Mouse (Mus musculus): ENCODE measurements around the gene St3gal2.
A peak's percentile ranks its signal among the peaks of the same experiment; 100 is the strongest.
"Not testable (repeated sequence)": the region's sequence is repeated elsewhere in the genome, so short reads cannot be mapped to it uniquely, and the experiment has no call there.

Gene St3gal2

GRCm38 (mm10) chr8:110911576-110912570, 7.8 kb upstream of the St3gal2 start:
- DNase-seq (ENCODE audit: low read depth, low spot score): no peak

GRCm38 (mm10) chr8:110917415-110917814, 2.3 kb upstream of the St3gal2 start:
- peak; percentile 57 for DNase-seq (ENCODE audit: low read depth, low spot score)

- DNase-seq (ENCODE audit: low read depth, low spot score): peak; percentile 67
Observed at GRCm38 (mm10) chr8:110918027-110918426, 1.7 kb upstream of the St3gal2 start.

- DNase-seq (ENCODE audit: low read depth, low spot score): no peak
Observed at GRCm38 (mm10) chr8:110918460-110918859, 1.3 kb upstream of the St3gal2 start.

- DNase-seq (ENCODE audit: low read depth, low spot score): no peak
Observed at GRCm38 (mm10) chr8:110920032-110920772, 480 bp downstream of the St3gal2 start.

GRCm38 (mm10) chr8:110920773-110921277, 1.1 kb downstream of the St3gal2 start:
- DNase-seq (ENCODE audit: low read depth, low spot score): no peak

GRCm38 (mm10) chr8:110921492-110922230, 1.9 kb downstream of the St3gal2 start:
- DNase-seq (ENCODE audit: low read depth, low spot score): no peak

- DNase-seq (ENCODE audit: low read depth, low spot score): no peak
Observed at GRCm38 (mm10) chr8:110925691-110926140, 6.0 kb downstream of the St3gal2 start.

GRCm38 (mm10) chr8:110926690-110927089, 7.0 kb downstream of the St3gal2 start:
- DNase-seq (ENCODE audit: low read depth, low spot score): no peak

- no peak for DNase-seq (ENCODE audit: low read depth, low spot score)
Observed at GRCm38 (mm10) chr8:110928435-110928834, 8.7 kb downstream of the St3gal2 start.

GRCm38 (mm10) chr8:110929066-110929465, 9.3 kb downstream of the St3gal2 start:
- no peak for DNase-seq (ENCODE audit: low read depth, low spot score)

- DNase-seq (ENCODE audit: low read depth, low spot score): not testable (repeated sequence)
Observed at GRCm38 (mm10) chr8:110929672-110930071, 9.9 kb downstream of the St3gal2 start.

- DNase-seq (ENCODE audit: low read depth, low spot score): peak; percentile 94
Observed at GRCm38 (mm10) chr8:110931176-110931939, 11.6 kb downstream of the St3gal2 start.

- DNase-seq (ENCODE audit: low read depth, low spot score): no peak
Observed at GRCm38 (mm10) chr8:110932444-110932843, 12.7 kb downstream of the St3gal2 start.

- DNase-seq (ENCODE audit: low read depth, low spot score): no peak
Observed at GRCm38 (mm10) chr8:110933272-110933671, 13.6 kb downstream of the St3gal2 start.

- peak; percentile 86 for DNase-seq (ENCODE audit: low read depth, low spot score)
Observed at GRCm38 (mm10) chr8:110936217-110936616, 16.5 kb downstream of the St3gal2 start.

- DNase-seq (ENCODE audit: low read depth, low spot score): peak; percentile 96
Observed at GRCm38 (mm10) chr8:110938882-110939589, 19.3 kb downstream of the St3gal2 start.

- peak; percentile 96 for DNase-seq (ENCODE audit: low read depth, low spot score)
Observed at GRCm38 (mm10) chr8:110940682-110941452, 21.1 kb downstream of the St3gal2 start.

GRCm38 (mm10) chr8:110941453-110941948, 21.8 kb downstream of the St3gal2 start:
- peak; percentile 94 for DNase-seq (ENCODE audit: low read depth, low spot score)
